Mouse (Mus musculus) layer of hippocampus, postnatal 36 days (tissue): Measurements from ENCODE around the gene Scarb1. TPM values are rescaled to one million over a fixed set of nuclear protein-coding genes. Genes with fewer than 3 reads are reported as not detected.
"Not testable (repeated sequence)": the region's sequence is repeated elsewhere in the genome, so short reads cannot be mapped to it uniquely, and the experiment has no call there.

ENCODE experiments used
- DNase-seq, 2 experiments: peaks; one replicate each; pipeline ENCODE4 v3.0.0; 2022
- total RNA-seq, 2 experiments: library from RNA; stranded (reverse); gene quantifications; 2 replicates each; pipeline ENCODE4 v1.2.3; 2021

Gene Scarb1
- 10 to 100 TPM; 32.1 to 32.8 TPM for total RNA-seq

DNA sequence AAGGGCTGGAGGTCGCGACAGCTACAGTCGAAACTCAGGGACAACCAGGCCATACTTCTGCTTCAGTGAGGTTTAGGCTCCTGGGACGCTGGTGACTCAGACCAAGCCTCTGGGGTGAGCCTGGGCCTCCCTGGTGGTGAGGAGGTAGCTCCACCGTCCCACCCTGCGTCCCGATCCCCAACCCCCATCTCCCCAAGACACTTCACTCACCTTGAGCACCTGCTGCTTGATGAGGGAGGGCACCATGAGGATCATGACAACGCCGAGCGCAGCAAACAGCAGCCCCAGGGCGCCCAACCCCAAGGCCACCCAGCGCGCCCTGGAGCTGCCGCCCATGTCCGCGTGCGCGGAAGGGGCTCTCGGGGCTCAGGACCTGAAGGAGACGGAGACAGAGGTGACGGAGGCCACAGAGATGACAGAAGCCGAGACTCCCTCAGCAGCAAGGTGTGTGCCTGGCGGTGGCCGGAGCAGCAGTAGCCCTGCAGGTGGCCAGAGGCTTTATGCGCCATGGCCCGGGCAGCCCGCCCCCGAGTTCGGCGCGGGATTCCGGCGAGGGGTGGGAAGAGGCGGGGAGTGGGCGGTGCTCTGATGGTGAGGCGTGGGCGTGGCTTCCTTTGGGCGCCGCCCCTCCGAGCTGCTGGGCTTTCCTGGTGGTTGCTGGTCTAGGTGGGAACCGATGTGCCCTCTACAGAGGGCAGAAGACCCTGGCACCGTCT, at the start of gene Scarb1:
Scarb1 (minus strand) TSS at position 548 of the 716 bp plus-strand sequence.
- peak; percentile 81 to 87 for DNase-seq

DNA sequence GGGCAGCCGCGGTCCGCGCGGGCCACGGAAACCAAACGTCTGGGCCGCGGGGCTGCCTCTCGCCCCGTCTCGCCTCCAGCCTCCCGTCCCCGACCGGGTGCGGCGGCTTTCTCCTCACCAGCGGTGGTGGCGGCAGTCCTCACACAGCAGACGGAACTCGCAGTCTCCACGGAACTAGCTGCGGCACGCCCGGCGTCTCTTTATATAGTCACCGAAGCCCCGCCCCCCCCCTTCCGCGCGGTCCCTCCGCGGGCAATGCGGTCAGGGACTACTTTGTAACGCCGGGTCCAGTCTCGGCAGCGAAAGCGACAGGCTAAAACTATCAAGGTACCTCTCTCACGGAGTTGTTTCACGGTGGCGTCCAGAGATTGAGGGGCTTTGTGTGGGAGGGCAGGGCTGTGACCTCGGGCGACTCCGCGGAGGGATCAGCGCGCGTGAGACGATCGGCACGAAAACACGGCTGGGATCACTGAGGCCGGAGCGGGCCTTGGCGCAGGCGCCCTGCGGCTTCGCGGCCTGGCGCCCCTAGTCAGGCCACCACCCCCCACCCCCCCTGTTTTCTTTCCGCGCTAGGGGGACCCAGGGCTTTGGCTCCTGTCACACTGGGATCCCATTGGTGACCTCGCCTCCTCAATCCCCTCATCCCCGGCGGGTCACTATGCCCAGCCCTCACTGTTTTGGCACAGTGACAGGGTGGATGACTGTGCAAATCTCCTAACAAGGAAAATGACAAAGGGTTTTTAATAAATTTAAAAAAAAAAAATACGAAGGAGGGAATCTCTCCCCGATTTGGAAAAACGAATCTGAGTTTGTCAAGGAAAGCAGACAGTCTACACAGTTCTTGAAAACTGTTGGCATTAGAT, 48.9 kb upstream of the Scarb1 start, which contains the start of gene Ubc:
Ubc (minus strand) TSS at position 624 of the 863 bp plus-strand sequence.
- peak; percentile 80 to 82 for DNase-seq

DNA sequence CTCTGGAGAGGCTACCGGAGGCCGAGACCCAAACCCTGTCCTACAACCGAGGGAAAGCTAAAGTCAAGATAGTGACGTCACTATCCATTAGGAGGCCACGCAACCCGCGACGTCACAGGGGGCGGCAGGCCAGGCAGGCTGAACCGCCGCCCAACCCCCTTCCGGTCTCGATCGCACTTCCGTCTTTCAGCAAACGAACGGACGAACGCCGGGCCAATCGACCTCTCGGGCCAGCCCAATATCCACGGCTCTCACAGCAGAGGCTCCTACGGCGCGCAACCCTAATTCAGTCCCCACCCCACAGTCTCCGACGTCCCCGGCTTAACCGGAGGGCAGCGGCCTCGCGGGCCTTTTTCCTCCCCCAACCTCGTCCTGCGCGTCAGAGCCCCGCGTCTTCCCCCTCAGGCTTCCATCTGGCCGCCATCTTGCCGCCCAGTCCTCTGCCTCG, 48.3 kb upstream of the Scarb1 start, which contains the start of gene Gm10382:
Gm10382 (plus strand) TSS at position 192 of the 448 bp plus-strand sequence.
- peak; percentile 74 to 76 for DNase-seq

- DNase-seq = peak in 1 of 2 experiments; percentile 5
Measured at GRCm38 (mm10) chr5:125388358-125389092, 47.6 kb upstream of the Scarb1 start.

DNA sequence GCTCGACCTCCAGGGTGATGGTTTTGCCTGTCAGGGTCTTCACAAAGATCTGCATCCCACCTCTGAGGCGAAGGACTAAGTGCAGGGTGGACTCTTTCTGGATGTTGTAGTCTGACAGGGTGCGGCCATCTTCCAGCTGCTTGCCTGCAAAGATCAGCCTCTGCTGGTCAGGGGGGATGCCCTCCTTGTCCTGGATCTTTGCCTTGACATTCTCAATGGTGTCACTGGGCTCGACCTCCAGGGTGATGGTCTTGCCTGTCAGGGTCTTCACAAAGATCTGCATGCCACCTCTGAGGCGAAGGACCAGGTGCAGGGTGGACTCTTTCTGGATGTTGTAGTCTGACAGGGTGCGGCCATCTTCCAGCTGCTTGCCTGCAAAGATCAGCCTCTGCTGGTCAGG, 46.4 kb upstream of the Scarb1 start:
- DNase-seq = not testable (repeated sequence)

DNA sequence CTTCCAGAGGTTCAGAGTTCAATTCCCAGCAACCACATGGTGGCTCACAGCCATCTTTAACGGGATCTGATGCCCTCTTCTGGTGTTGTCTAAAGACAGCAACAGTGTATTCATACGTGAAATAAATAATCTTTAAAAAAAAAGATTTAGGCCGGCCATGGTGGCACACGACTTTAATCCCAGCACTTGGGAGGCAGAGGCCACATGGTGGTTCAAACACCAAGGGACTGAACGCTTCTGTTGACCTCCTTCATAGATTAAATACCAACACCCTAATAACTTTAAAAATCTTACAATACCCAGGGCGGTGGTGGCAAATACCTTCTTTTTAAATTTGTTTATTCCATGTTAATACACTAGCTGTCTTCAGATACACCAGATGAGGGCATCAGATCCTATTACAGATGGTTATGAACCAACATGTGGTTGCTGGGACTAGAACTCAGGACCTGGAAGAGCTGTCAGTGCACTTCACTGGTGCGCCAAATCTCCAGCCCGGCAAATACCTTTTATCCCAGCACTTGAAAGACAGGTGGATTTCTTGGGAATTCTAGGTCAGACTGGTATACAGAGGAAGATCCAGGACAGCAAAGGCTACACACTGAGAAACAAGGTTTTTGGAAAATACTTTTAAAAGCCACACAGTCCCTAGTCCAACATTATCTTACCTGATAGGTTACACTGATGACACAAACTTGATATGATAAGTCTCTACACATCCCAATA, 44.5 kb upstream of the Scarb1 start:
- DNase-seq = no peak

- DNase-seq = no peak
Measured at GRCm38 (mm10) chr5:125384512-125385214, 43.8 kb upstream of the Scarb1 start.

DNA sequence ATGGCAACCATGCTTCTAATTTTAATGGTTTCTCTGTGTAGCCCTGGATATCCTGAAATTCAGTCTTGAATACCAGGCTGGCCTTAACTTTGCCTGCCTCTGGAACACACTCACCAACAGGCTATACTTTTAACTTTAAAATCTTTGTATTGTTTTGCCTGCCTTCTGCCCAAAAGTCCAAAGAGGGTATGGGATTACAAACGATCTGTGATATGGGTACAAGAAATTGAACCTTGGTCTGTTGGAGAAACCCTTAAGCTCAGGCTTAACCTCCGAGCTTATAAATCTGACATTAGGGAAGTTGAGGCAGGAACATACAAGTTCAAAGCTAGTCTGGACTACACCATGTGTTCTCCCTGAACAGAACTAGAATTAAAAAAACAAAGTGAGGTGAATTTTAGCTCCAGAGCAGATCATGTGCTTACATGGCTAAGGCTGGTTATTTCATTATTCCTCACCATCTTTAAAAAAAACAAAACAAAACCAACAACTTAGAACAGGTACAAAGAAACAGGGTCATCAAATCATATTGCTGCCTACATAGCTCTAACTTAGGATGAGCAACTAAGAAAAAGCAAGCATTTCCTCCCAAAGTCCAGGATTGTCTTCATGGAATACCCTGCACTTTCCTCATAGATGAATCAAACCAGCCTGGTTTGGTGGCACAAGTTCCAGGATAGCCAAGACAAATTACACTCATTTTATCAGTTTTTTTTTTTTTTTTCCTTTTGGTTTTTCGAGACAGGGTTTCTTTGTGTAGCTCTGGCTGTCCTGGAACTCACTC, 42.9 kb upstream of the Scarb1 start:
- DNase-seq = no peak

GRCm38 (mm10) chr5:125382673-125383558, 42.0 kb upstream of the Scarb1 start:
- no peak for DNase-seq

DNA sequence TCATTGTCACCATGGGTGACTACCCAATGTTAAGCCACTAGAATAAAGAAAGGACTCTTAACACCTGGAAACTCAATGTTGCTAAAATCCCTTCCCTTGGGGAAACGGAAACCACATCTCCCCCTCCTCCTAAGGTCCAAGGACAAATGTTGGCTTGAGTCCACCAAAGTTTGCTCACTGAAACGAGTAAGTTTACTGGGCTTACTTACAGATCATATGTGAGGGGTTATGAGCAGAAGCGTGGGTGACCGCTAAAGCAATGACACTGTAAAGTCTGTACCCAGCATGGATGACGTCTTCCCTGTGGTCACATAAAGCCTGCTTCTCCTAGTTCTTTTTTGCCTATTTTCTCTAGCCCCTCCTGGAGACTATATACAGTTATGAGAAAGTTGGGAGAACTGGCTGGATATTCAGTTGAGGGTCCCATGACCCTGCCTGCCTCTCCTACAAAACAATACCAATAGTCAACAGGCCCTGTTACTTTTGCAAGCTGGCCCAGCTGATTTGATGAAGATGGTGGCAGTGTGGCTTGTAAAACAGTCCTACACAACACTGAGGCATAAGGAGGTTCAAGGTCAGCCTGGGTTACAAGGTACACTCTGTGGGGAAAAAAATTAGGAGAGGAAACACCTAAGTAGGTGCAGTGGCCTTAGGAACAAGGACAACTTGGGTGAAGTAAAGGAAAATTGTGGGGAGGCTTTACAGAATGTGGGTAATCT, 41.2 kb upstream of the Scarb1 start:
- DNase-seq = no peak

DNA sequence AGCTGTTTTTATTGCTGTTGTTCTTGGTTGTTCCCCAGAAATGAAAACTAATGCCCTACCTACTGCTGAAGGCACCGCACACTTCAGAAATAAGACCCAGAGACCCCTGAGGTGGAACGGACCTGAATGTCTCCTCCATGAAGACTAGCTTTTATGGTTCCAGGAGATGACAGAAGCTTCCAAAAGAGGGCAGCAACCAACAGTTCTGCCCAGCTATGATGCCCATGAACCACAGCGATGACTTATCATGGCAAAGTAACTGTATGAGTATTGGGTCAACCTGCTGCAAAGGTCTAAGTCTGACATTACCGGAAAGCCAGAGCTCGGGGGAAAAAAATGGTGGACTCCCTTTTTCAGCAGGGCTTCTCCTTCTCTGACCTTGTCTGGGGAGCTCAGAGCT, 38.0 kb upstream of the Scarb1 start:
- DNase-seq = no peak

GRCm38 (mm10) chr5:125377214-125377613, 36.3 kb upstream of the Scarb1 start:
- DNase-seq = no peak

- no peak for DNase-seq
Measured at GRCm38 (mm10) chr5:125375871-125376270, 35.0 kb upstream of the Scarb1 start.

GRCm38 (mm10) chr5:125372027-125372426, 31.1 kb upstream of the Scarb1 start:
- no peak for DNase-seq

DNA sequence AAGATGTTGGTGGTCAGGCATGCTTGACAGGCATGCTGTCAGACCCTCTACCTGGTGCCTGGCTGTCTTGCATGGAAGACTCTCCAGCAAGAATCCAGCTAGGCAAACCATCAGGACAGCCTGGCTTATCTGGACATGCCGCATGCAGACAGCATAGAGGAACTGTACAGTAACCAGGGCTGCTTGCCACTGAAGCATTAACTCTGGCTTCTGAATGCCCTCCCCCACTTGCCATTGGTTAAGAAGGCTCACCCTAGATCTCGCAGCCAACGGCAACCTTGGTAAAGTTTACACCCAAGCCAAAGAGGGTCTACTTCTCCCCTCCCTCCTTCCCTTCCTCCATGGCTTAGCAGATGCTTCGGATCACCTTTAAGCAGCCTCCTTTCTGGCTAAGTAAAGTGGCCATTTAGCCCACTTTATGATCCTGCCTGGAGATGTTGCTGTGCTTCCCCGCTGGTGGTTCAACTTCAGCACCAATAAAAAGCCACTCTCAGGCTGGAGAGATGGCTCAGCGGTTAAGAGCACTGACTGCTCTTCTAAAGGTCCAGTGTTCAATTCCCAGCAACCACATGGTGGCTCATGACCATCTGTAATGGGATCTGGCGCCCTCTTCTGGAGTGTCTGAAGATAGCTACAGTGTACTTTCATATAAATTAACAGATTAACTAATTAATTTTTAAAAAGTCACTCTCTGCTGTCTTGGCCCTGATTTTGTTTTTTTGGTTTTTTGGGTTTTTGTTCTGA, 30.2 kb upstream of the Scarb1 start:
- DNase-seq = no peak

- DNase-seq = peak; percentile 45 to 64
Measured at GRCm38 (mm10) chr5:125368568-125368967, 27.7 kb upstream of the Scarb1 start.

GRCm38 (mm10) chr5:125368156-125368555, 27.3 kb upstream of the Scarb1 start:
- DNase-seq = no peak
